Mouse (Mus musculus): ENCODE measurements around the gene Hyls1.

- no peak for TF ChIP-seq CTCF (conservative IDR thresholded peaks at IDR 0.05; ENCODE audit: low read length)
- no peak for TF ChIP-seq NANOG (IDR thresholded peaks at IDR 0.05; ENCODE audit: borderline replicate concordance, low read length)
- TF ChIP-seq POU5F1 (IDR thresholded peaks at IDR 0.05; ENCODE audit: borderline replicate concordance, low read length): no peak
These were observed 13.6 kb downstream of the Hyls1 start for GRCm38 (mm10) chr9:35556494-35557102.
